Comparison of ENCODE assay signal across 23 mouse cellular contexts in genomic region chr3:116357866-116358265, GRCm38 (mm10).
"Had no signal": no experiment of that assay in that cellular context is flagged by ENCODE, and none has a peak within 500 bp of the region (broad histone marks: within the 10 kb centered on the region; RNA-seq: fewer than 3 reads in every experiment).

No protein-coding gene starts in this region.

- H3K4me1 ChIP-seq: intestine, embryonic 15.5 days; limb, embryonic 12.5 days; limb, embryonic 15.5 days; liver, embryonic 15.5 days; midbrain, embryonic 12.5 days; midbrain, embryonic 15.5 days; neural tube, embryonic 12.5 days; neural tube, embryonic 15.5 days; stomach, embryonic 15.5 days had no signal

- H3K4me3 ChIP-seq: intestine, embryonic 15.5 days; kidney, embryonic 15.5 days; left cerebral cortex, adult 2 months; limb, embryonic 12.5 days; limb, embryonic 15.5 days; liver, embryonic 12.5 days; liver, embryonic 15.5 days; midbrain, embryonic 12.5 days; midbrain, embryonic 15.5 days; neural tube, embryonic 12.5 days; neural tube, embryonic 15.5 days; stomach, embryonic 15.5 days had no signal

- DNase-seq: kidney, adult 11 months; kidney, adult 8-10 months; kidney, postnatal 10 days; kidney, postnatal 36 days; layer of hippocampus, postnatal 36 days; left cerebral cortex, postnatal 4 days; lung, embryonic 14.5 days; right cerebral cortex, adult 18-20 months; right cerebral cortex, postnatal 14 days; right cerebral cortex, postnatal 4 days; thymus, postnatal 25 days had no signal

- ATAC-seq: intestine, embryonic 15.5 days; liver, embryonic 12.5 days; midbrain, embryonic 15.5 days had no signal
